Mouse (Mus musculus): ENCODE results near the gene Gm20517. TPM values are rescaled to one million over a fixed set of nuclear protein-coding genes. Genes with fewer than 3 reads are reported as not detected.

Gene Gm20517
- polyA plus RNA-seq, 3 experiments from 2014 or later = 0.68 to 0.79 TPM; not detected in 1

DNA sequence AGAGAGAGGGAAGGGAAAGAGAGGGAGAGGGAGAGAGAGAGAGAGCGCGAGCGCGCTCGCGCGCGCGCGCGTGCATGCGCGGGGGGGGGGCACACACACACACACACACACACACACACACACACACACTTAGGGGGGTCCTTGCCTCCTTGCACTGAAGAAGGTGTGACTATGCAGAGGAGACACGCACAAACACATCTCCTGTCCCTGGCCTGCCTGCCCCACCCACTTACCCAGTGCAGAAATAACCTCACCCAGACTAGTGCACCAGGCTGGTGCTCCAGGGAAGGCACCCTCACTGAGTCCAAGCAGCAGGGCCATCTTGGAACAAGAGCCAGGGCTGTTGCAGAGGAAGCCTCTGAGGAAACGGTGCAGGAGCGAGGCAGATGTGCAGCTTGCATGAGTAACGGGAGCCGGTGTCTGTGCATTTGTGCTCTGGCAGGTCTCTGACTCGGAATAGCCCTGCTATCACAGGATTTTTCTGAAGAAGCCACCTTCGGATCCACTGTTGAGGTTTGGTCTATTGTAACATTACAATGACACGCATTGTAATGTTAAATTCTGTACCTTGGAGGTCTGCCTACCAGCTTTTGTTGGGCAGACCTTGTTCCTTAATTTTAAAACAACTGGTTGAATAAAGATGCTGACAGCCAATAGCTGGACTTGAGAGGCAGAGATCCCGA is 101.6 kb downstream of the Gm20517 start:
- ATAC-seq = no peak

DNA sequence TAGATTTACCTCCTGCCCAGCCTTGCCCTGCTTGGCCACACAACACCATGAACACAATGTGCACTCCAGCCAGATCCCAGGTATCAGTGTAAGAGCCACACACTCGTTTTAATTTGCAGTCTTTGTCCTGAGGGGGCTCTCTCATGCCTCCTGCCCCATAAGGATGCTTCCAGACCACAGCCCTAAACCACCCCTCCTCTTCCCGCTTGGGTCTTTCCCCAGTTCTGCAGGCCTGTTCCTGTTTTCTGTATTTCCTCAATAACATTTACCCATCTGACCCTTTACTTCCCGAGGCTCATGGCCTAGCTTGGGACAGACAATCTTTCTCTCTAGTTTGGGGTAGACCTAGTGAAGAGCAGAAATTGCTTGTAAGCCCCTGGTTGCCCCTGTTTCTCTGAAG is 103.6 kb downstream of the Gm20517 start:
- ATAC-seq = no peak

DNA sequence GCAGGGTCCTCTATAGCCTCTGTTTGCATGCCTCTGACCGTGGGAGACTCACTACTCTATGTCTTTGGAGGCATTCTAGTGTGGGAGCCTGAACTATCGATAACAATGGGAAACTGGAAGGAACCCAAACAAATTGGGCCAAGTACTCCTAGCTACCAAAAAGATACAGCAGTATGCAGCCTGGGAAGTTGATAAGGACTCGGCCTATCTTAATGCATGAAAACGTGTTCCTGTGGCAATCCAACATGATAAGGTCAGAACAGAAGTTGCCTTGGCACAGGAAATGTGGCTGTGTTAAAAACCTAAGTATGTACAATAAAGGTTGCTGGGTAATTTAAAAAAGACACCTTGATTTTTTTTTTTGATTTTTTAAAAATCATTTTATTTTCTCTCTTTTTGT is 109.8 kb downstream of the Gm20517 start:
- no peak for ATAC-seq

DNA sequence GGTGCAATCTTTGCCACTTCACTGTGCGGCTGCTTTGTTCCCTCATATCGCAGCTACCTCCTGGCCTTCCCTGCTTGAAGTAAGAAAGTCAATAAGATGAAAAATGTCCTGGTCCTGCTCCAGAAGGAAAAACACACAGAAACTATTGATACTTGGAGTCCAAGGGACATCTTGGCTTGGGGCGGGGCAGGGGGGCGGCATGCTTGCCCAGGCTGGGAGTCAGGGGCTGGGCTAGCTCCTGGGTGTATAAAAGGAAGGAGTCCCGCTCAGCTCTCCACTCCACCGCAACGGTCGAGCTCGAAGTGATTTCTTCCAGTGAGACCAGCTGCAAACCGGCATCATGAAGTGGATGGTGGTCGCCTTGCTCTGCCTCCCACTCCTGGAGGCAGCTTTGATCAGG is 115.2 kb downstream of the Gm20517 start, which contains the start of gene Pgc:
TSS of gene Pgc (plus strand) at position 277 of the 400 bp plus-strand sequence.
- no peak for ATAC-seq

DNA sequence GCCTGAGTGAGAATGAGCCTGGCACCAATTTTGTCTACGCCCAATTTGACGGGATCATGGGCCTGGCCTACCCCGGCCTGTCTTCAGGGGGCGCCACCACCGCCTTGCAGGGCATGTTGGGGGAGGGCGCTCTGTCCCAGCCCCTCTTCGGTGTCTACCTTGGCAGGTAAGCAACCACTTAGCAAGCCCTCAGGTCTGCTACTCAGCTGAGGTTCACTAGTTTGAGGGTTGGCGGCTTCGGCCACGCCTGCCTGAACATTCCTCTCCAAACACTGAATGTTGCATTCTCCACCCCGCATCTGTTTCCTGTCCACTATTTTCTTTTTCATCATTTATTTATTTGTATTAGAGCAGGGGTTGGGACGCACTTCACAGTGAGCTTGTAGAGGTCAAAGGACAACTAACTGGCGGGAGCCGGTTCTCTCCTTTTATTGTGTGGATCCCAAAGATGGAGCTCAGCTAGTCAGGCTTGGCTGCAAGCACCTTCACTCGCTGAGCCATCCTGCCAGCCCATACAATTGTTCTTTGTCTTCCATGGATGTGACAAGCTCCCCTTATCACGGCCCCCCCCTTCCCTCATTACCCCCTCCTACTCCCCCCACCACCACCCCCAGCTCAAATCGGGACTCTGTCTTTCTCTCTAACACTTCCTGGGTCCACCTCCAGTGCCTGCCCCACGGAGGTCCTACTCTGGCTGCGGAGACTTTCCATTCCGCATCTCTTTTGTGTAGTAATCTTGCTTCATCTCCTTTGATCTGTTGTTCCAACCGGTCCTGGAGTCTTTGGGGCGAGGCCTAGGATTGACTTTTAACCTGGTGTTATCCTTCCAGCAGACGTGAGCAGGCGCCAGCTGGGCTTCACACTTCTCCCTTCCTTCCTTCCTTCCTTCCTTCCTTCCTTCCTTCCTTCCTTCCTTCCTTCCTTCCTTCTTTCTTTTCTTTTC is 119.5 kb downstream of the Gm20517 start:
- no peak for ATAC-seq

Other genes starting within 250 kb of the Gm20517 start
- gene Mrps10, start 242.7 kb upstream of the Gm20517 start, polyA plus RNA-seq (2017; shearing (Covaris generic)) = 10 to 100 TPM; 31.5 to 34.9 (median 33.0) TPM
- 1 to 10 TPM in 2 of 3 experiments, under 1 TPM in 1; 0.29 to 1.8 (median 1.1) TPM for gene Guca1b, start 226.2 kb upstream of the Gm20517 start, polyA plus RNA-seq (2017; shearing (Covaris generic))
- not detected for gene Guca1a, start 211.0 kb upstream of the Gm20517 start, polyA plus RNA-seq (2017; shearing (Covaris generic))
- gene AI661453, start 175.0 kb upstream of the Gm20517 start, polyA plus RNA-seq (2017; shearing (Covaris generic)) = not detected
- gene 1700001C19Rik, start 174.2 kb upstream of the Gm20517 start, polyA plus RNA-seq (2017; shearing (Covaris generic)) = not detected
- gene Taf8, start 109.3 kb upstream of the Gm20517 start, polyA plus RNA-seq (2017; shearing (Covaris generic)) = 10 to 100 TPM; 56.9 to 80.8 (median 70.0) TPM
- gene Ccnd3, start 106.5 kb upstream of the Gm20517 start, polyA plus RNA-seq (2017; shearing (Covaris generic)) = 100 to 1,000 TPM; 124 to 141 (median 130) TPM
- gene Bysl, start 97 bp upstream of the Gm20517 start, polyA plus RNA-seq (2017; shearing (Covaris generic)) = 10 to 100 TPM in 2 of 3 experiments, 1 to 10 TPM in 1; 9.1 to 12.3 (median 11.6) TPM
- 10 to 100 TPM; 27.6 to 32.3 (median 28.1) TPM for gene Med20, start within 50 bp of the Gm20517 start, polyA plus RNA-seq (2017; shearing (Covaris generic))
- gene Usp49, start 19.1 kb downstream of the Gm20517 start, polyA plus RNA-seq (2017; shearing (Covaris generic)) = under 1 TPM; 0.58 to 0.97 (median 0.70) TPM
- gene Tomm6, start 76.8 kb downstream of the Gm20517 start, polyA plus RNA-seq (2017; shearing (Covaris generic)) = 100 to 1,000 TPM; 299 to 411 (median 338) TPM
- not detected for gene Frs3, start 77.4 kb downstream of the Gm20517 start, polyA plus RNA-seq (2017; shearing (Covaris generic))
- not detected for gene Gm21981, start 82.9 kb downstream of the Gm20517 start, polyA plus RNA-seq (2017; shearing (Covaris generic))
- gene Prickle4, start 83.1 kb downstream of the Gm20517 start, polyA plus RNA-seq (2017; shearing (Covaris generic)) = not detected
- not detected for gene Pgc, start 115.3 kb downstream of the Gm20517 start, polyA plus RNA-seq (2017; shearing (Covaris generic))
- 10 to 100 TPM in 1 of 3 experiments, 1 to 10 TPM in 2; 5.6 to 10.6 (median 6.5) TPM for gene Tfeb, start 125.4 kb downstream of the Gm20517 start, polyA plus RNA-seq (2017; shearing (Covaris generic))
- gene Mdfi, start 223.1 kb downstream of the Gm20517 start, polyA plus RNA-seq (2017; shearing (Covaris generic)) = not detected